14 mouse cellular contexts compared by ENCODE assay signal in genomic region chr13:111345486-111346440, GRCm38 (mm10).
DNase-seq lines count a peak whose midpoint lies in the region; ATAC-seq and TF ChIP-seq lines count a peak whose summit lies in the region.
"Had no signal": no experiment of that assay in that cellular context is flagged by ENCODE, and none has a peak within 500 bp of the region (broad histone marks: within the 10 kb centered on the region; RNA-seq: fewer than 3 reads in every experiment).

No protein-coding gene starts in this region.

- dilution Hi-C loops in CH12.LX (cut with MboI; ENCODE audit: extremely low pct_ligation_motif_present, extremely low pct_unique_long_range_greater_than_20kb, low sequenced_read_pairs), result no loop called here

- no peaks in the 10 kb centered on the region for H3K9me3 ChIP-seq in heart, embryonic 15.5 days (replicated peaks)
- no peaks in the 10 kb centered on the region for H3K9me3 ChIP-seq in CH12.LX (replicated peaks; ENCODE audit: low read length)
- no peaks in the 10 kb centered on the region for H3K9me3 ChIP-seq in liver, postnatal 0 days (ENCODE audit: low read length)
- no peaks in the 10 kb centered on the region for H3K9me3 ChIP-seq in forebrain, embryonic 10.5 days
- H3K9me3 ChIP-seq: limb, embryonic 12.5 days; midbrain, embryonic 10.5 days had no signal

- H3K27me3 ChIP-seq in heart, embryonic 15.5 days, result no peaks in the 10 kb centered on the region
- H3K27me3 ChIP-seq in CH12.LX (replicated peaks), result no peaks in the 10 kb centered on the region
- H3K27me3 ChIP-seq in liver, postnatal 0 days (ENCODE audit: insufficient read depth, low read length), result no peaks in the 10 kb centered on the region
- H3K27me3 ChIP-seq in forebrain, embryonic 10.5 days (ENCODE audit: poor library complexity, severe bottlenecking), result no peaks in the 10 kb centered on the region
- H3K27me3 ChIP-seq: limb, embryonic 12.5 days had no signal

- TF ChIP-seq POLR2A in CH12.LX (IDR thresholded peaks at IDR 0.05; ENCODE audit: low read depth, low read length), result no peak

- intact Hi-C loops in heart, postnatal 25 days (cut with DNase I), result no loop called here

- H3K36me3 ChIP-seq in heart, embryonic 15.5 days, result no peaks in the 10 kb centered on the region
- H3K36me3 ChIP-seq in CH12.LX (replicated peaks in 1 of 2; ENCODE audit: control insufficient read depth in 1 of 2, insufficient read depth in 1 of 2, low read length in 1 of 2), result no peaks in the 10 kb centered on the region
- H3K36me3 ChIP-seq in liver, postnatal 0 days (replicated peaks; ENCODE audit: insufficient read depth, low read length), result no peaks in the 10 kb centered on the region
- H3K36me3 ChIP-seq in forebrain, embryonic 10.5 days (replicated peaks), result no peaks in the 10 kb centered on the region
- H3K36me3 ChIP-seq: limb, embryonic 12.5 days; midbrain, embryonic 10.5 days had no signal

- in situ Hi-C loops in CH12.LX (cut with MboI; ENCODE audit: low pct_ligation_motif_present, low pct_unique_long_range_greater_than_20kb, low sequenced_read_pairs), result no loop called here

- H3K4me3 ChIP-seq in heart, embryonic 15.5 days, result no peak overlapping the region
- no peak overlapping the region for H3K4me3 ChIP-seq in CH12.LX (replicated peaks in 1 of 3; ENCODE audit: low read depth in 2 of 3, low read length in 2 of 3, poor library complexity in 1 of 3)
- H3K4me3 ChIP-seq in liver, postnatal 0 days (ENCODE audit: low read depth, low read length), result no peak overlapping the region
- no peak overlapping the region for H3K4me3 ChIP-seq in forebrain, embryonic 10.5 days
- H3K4me3 ChIP-seq: limb, embryonic 12.5 days; midbrain, embryonic 10.5 days had no signal

- DNase-seq in heart, postnatal 25 days (ENCODE audit: low spot score), result no peak
- peak; percentile 25 for DNase-seq in CH12.LX (ENCODE audit: extremely low read depth)
- DNase-seq in c-Kit-positive CD71-positive TER-119-negative erythroid progenitor cells, embryonic 14.5 days (ENCODE audit: low read depth), result peak; percentile 51
- no peak for DNase-seq in liver, postnatal 0 days
- no peak for DNase-seq in forebrain, embryonic 10.5 days (ENCODE audit: extremely low spot score, low spot score)
- DNase-seq in right cerebral cortex, postnatal 25 days, result no peak
- DNase-seq in testis, postnatal 10 days (ENCODE audit: low spot score), result no peak
- DNase-seq: cerebellum, postnatal 10 days; kidney, adult 9 months; right cerebral cortex, adult 18-20 months; thymus, postnatal 4 days had no signal

- TF ChIP-seq EP300 in CH12.LX (IDR thresholded peaks at IDR 0.05; ENCODE audit: low read length), result no peak
- TF ChIP-seq EP300 in liver, postnatal 0 days (IDR thresholded peaks at IDR 0.05; ENCODE audit: low read depth), result peak; percentile 58

- H3K79me2 ChIP-seq in CH12.LX (replicated peaks; ENCODE audit: control insufficient read depth, extremely low read depth, insufficient read depth, poor library complexity, severe bottlenecking), result no peaks in the 10 kb centered on the region

- no peak overlapping the region for H3K27ac ChIP-seq in heart, embryonic 15.5 days
- no peak overlapping the region for H3K27ac ChIP-seq in CH12.LX (ENCODE audit: insufficient read depth, low read depth)
- H3K27ac ChIP-seq in liver, postnatal 0 days (ENCODE audit: low read depth), result no peak overlapping the region
- H3K27ac ChIP-seq in forebrain, embryonic 10.5 days, result no peak overlapping the region
- H3K27ac ChIP-seq: limb, embryonic 12.5 days; midbrain, embryonic 10.5 days had no signal

- ATAC-seq in heart, embryonic 15.5 days (replicated peaks; ENCODE audit: insufficient number of reproducible peaks, insufficient read depth, low FRiP score, low read depth), result 0 out of 2 replicates have a peak, but pooled peaks have one; percentile 35
- peak; percentile 60 for ATAC-seq in liver, postnatal 0 days

- H3K4me1 ChIP-seq in heart, embryonic 15.5 days (replicated peaks), result 0 out of 2 replicates have a peak, but pooled peaks cover 3% of the 10 kb centered on the region
- peaks cover 5 to 17% of the 10 kb centered on the region in 2 experiments for H3K4me1 ChIP-seq in CH12.LX (ENCODE audit: control insufficient read depth in 1 of 2, insufficient read depth in 2 of 2)
- peaks cover 5% of the 10 kb centered on the region for H3K4me1 ChIP-seq in liver, postnatal 0 days (ENCODE audit: insufficient read depth)
- H3K4me1 ChIP-seq in forebrain, embryonic 10.5 days, result no peaks in the 10 kb centered on the region

- H3K4me2 ChIP-seq in heart, embryonic 15.5 days, result no peak overlapping the region
- H3K4me2 ChIP-seq in CH12.LX (ENCODE audit: insufficient read depth, low read depth, poor library complexity, severe bottlenecking), result no peak overlapping the region
- H3K4me2 ChIP-seq in liver, postnatal 0 days (ENCODE audit: low read depth, low read length), result 0 out of 2 replicates have a peak overlapping the region, but pooled peaks have one; percentile 9
- H3K4me2 ChIP-seq: limb, embryonic 12.5 days had no signal

- TF ChIP-seq RAD21 in CH12.LX (IDR thresholded peaks at IDR 0.05; ENCODE audit: low read depth, low read length), result no peak

- TF ChIP-seq CTCF in CH12.LX (conservative IDR thresholded peaks at IDR 0.05 in 1 of 2, IDR thresholded peaks at IDR 0.05 in 1 of 2; ENCODE audit: low read depth in 2 of 2, low read length in 2 of 2), result no peak
- TF ChIP-seq CTCF in liver, postnatal 0 days (IDR thresholded peaks at IDR 0.05; ENCODE audit: low read depth), result no peak

- WGBS in heart, embryonic 15.5 days, result 49% methylated on average over 15 of the region's 15 CpGs
- WGBS in liver, postnatal 0 days (ENCODE audit: insufficient replicate concordance), result 28% methylated on average over 15 of the region's 15 CpGs
- WGBS in forebrain, embryonic 10.5 days, result 87% methylated on average over 15 of the region's 15 CpGs

- H3K9ac ChIP-seq in heart, embryonic 15.5 days, result no peak overlapping the region
- H3K9ac ChIP-seq in CH12.LX (ENCODE audit: insufficient read depth, low read depth), result no peak overlapping the region
- no peak overlapping the region for H3K9ac ChIP-seq in liver, postnatal 0 days (replicated peaks)
- H3K9ac ChIP-seq: limb, embryonic 12.5 days had no signal

TF ChIP-seq in CH12.LX, 34 proteins besides CTCF, POLR2A, EP300 and RAD21:
- TF ChIP-seq ZNF384 (IDR thresholded peaks at IDR 0.05; ENCODE audit: low read depth, low read length), result no peak
- TF ChIP-seq MEF2A (IDR thresholded peaks at IDR 0.05; ENCODE audit: borderline replicate concordance, low read depth, low read length), result no peak
- TF ChIP-seq CHD2 (IDR thresholded peaks at IDR 0.05; ENCODE audit: low read length), result peak; percentile 44; the same call in 1 of the 2 replicates
- TF ChIP-seq CHD1 (IDR thresholded peaks at IDR 0.05; ENCODE audit: low read depth, low read length), result no peak
- no peak for TF ChIP-seq JUN (IDR thresholded peaks at IDR 0.05; ENCODE audit: insufficient read depth, low read depth, low read length)
- no peak for TF ChIP-seq KAT2A (IDR thresholded peaks at IDR 0.05; ENCODE audit: insufficient replicate concordance, low read length)
- no peak for TF ChIP-seq MXI1 (IDR thresholded peaks at IDR 0.05; ENCODE audit: low read depth, low read length)

Comparison
In these comparisons a context has a peak if more than half of its experiments do, and no peak if none do; other contexts are left out.
1. DNase-seq: peak in CH12.LX (single experiment) and c-Kit-positive CD71-positive TER-119-negative erythroid progenitor cells, embryonic 14.5 days (single experiment); none in heart, postnatal 25 days (single experiment), liver, postnatal 0 days (single experiment), forebrain, embryonic 10.5 days (single experiment), right cerebral cortex, postnatal 25 days (single experiment) and testis, postnatal 10 days (single experiment).